Mouse (Mus musculus) C2C12 (cell line): ENCODE results near the gene Tspan9.

Source experiments
- CEBPB ChIP-seq: IDR thresholded peaks from one replicate; pipeline ENCODE4 v1.6.1; 2011; ENCODE audit warnings: low read depth, mild to moderate bottlenecking, control low read depth, moderate library complexity
- CTCF ChIP-seq: IDR thresholded peaks from one replicate; pipeline ENCODE4 v1.5.1; 2011; ENCODE audit not compliant: control insufficient read depth, insufficient read depth, insufficient read length
- FOSL1 ChIP-seq: IDR thresholded peaks from one replicate; pipeline ENCODE4 v1.8.0; 2011; ENCODE audit warnings: mild to moderate bottlenecking, low read length; ENCODE audit not compliant: poor library complexity, insufficient read depth, severe bottlenecking
- MAX ChIP-seq: IDR thresholded peaks from one replicate; pipeline ENCODE4 v1.6.1; 2011; ENCODE audit warnings: mild to moderate bottlenecking, control low read depth
- MYOG ChIP-seq: IDR thresholded peaks from one replicate; pipeline ENCODE4 v1.6.1; 2011; ENCODE audit not compliant: control insufficient read depth, insufficient read length; ENCODE audit errors: extremely low read depth
- USF1 ChIP-seq: IDR thresholded peaks from one replicate; pipeline ENCODE4 v1.6.1; 2011; ENCODE audit warnings: low read depth, mild to moderate bottlenecking, control low read depth, moderate library complexity

DNA sequence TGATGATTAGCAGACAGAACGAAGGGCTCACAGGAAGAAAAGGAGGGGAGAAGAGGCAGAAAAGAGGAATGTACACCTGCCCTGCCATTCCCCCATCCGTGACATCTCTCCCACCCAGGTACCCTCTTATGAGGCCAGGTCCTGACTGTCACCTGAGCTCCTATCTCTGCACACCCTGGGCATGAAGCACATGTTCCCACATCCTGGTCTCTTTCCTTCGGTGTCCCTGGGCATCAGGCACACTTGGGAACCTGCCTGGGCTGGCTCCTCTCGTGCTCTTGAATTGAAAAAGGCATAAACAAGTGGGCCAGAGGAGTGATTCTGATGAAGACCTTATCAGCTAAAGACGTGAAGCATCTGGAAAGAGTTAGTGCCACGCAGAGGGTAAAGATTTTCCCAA lies 80.6 kb downstream of the Tspan9 start:
- TF ChIP-seq CTCF, result no peak
- TF ChIP-seq USF1, result no peak
- no peak for TF ChIP-seq MYOG
- no peak for TF ChIP-seq MAX
- no peak for TF ChIP-seq FOSL1
- TF ChIP-seq CEBPB, result no peak
